Mouse (Mus musculus) MEL (cell line): ENCODE data around the gene Lpar3. TPM values are rescaled to one million over a fixed set of nuclear protein-coding genes. Genes with fewer than 3 reads are reported as not detected.
A peak's percentile ranks its signal among the peaks of the same experiment; 100 is the strongest.

Experiments
- DNase-seq: peaks from one replicate; pipeline ENCODE4 v3.0.0; 2011; ENCODE audit warnings: low read depth, low spot score
- H3K27ac ChIP-seq: 2 replicates; pipeline ENCODE4 v1.5.1; 2012; ENCODE audit warnings: low read depth, mild to moderate bottlenecking, control low read depth, low read length, moderate library complexity; ENCODE audit not compliant: control insufficient read depth
- H3K27me3 ChIP-seq, 2 experiments: fragments of 150-350 bp in 1 of 2; sonication (generic) in 1 of 2; 2 replicates each; pipeline ENCODE4 v1.6.1; 2012; ENCODE audit warnings: low read length in 2 of 2, mild to moderate bottlenecking in 2 of 2, improper control_type of control experiment in 1 of 2, moderate library complexity in 1 of 2; ENCODE audit not compliant: insufficient read depth in 2 of 2, control insufficient read depth in 1 of 2
- H3K36me3 ChIP-seq, 2 experiments: 2 replicates each; pipeline ENCODE4 v1.6.1; 2012 to 2014; ENCODE audit warnings: low read length in 2 of 2, improper control_type of control experiment in 1 of 2, inconsistent platforms in 1 of 2, mild to moderate bottlenecking in 1 of 2; ENCODE audit not compliant: insufficient read depth in 2 of 2, control insufficient read depth in 1 of 2
- H3K4me1 ChIP-seq, 2 experiments: fragments of 150-350 bp in 1 of 2; sonication (generic) in 1 of 2; 2 replicates each; pipeline ENCODE4 v1.6.1; 2012; ENCODE audit warnings: low read length in 2 of 2, improper control_type of control experiment in 1 of 2, mild to moderate bottlenecking in 1 of 2; ENCODE audit not compliant: insufficient read depth in 2 of 2, control insufficient read depth in 1 of 2
- H3K4me3 ChIP-seq, 2 experiments: fragments of 150-350 bp in 1 of 2; sonication (generic) in 1 of 2; 2 replicates each; pipeline ENCODE4 v1.5.1; 2012; ENCODE audit warnings: low read depth in 2 of 2, low read length in 2 of 2, mild to moderate bottlenecking in 2 of 2, moderate library complexity in 2 of 2, control low read depth in 1 of 2, improper control_type of control experiment in 1 of 2; ENCODE audit not compliant: control insufficient read depth in 1 of 2, insufficient read depth in 1 of 2
- H3K79me2 ChIP-seq: 2 replicates; pipeline ENCODE4 v1.6.1; 2012; ENCODE audit warnings: mild to moderate bottlenecking, low read length, moderate library complexity; ENCODE audit not compliant: control insufficient read depth, poor library complexity, insufficient read depth
- H3K9ac ChIP-seq: 2 replicates; pipeline ENCODE4 v1.6.1; 2012; ENCODE audit warnings: low read depth, mild to moderate bottlenecking, control low read depth, low read length, moderate library complexity; ENCODE audit not compliant: control insufficient read depth, poor library complexity, severe bottlenecking
- H3K9me3 ChIP-seq: fragments of 150-350 bp; sonication (generic); replicated peaks from 2 replicates; pipeline ENCODE4 v1.6.1; 2012; ENCODE audit warnings: mild to moderate bottlenecking, low read length, improper control_type of control experiment, moderate library complexity; ENCODE audit not compliant: insufficient read depth
- BHLHE40 ChIP-seq: IDR thresholded peaks from 2 replicates; pipeline ENCODE4 v1.6.1; 2012; ENCODE audit warnings: low read depth, mild to moderate bottlenecking, inconsistent platforms, low read length, improper control_type of control experiment, borderline replicate concordance
- CHD1 ChIP-seq: IDR thresholded peaks from 2 replicates; pipeline ENCODE4 v1.6.1; 2012; ENCODE audit warnings: low read depth, mild to moderate bottlenecking, inconsistent platforms, low read length, improper control_type of control experiment
- CHD2 ChIP-seq: IDR thresholded peaks from 2 replicates; pipeline ENCODE4 v1.6.1; 2011; ENCODE audit warnings: low read length, improper control_type of control experiment
- CTCF ChIP-seq, 3 experiments: IDR thresholded peaks in 2 of 3; conservative IDR thresholded peaks in 1 of 3; 2 replicates each; pipeline ENCODE4 v1.5.1; 2011 to 2012; ENCODE audit warnings: low read length in 3 of 3, low read depth in 2 of 3, mild to moderate bottlenecking in 2 of 3, improper control_type of control experiment in 1 of 3, inconsistent platforms in 1 of 3, mixed read lengths in 1 of 3, moderate library complexity in 1 of 3; ENCODE audit not compliant: control insufficient read depth in 1 of 3, insufficient read depth in 1 of 3, poor library complexity in 1 of 3, severe bottlenecking in 1 of 3
- EP300 ChIP-seq, 2 experiments: IDR thresholded peaks; 2 replicates each; pipeline ENCODE4 v1.6.1; 2011; ENCODE audit warnings: improper control_type of control experiment in 2 of 2, low read length in 2 of 2, low read depth in 1 of 2, mild to moderate bottlenecking in 1 of 2
- GABPA ChIP-seq: IDR thresholded peaks from 2 replicates; pipeline ENCODE4 v1.6.1; 2012; ENCODE audit warnings: low read depth, mild to moderate bottlenecking, inconsistent platforms, low read length, improper control_type of control experiment, moderate library complexity
- GATA1 ChIP-seq: IDR thresholded peaks from 2 replicates; pipeline ENCODE4 v1.6.1; 2011; ENCODE audit warnings: low read depth, low read length, improper control_type of control experiment
- HCFC1 ChIP-seq: IDR thresholded peaks from 2 replicates; pipeline ENCODE4 v1.6.1; 2012; ENCODE audit warnings: low read depth, mild to moderate bottlenecking, inconsistent platforms, low read length, improper control_type of control experiment, moderate library complexity
- KAT2A ChIP-seq: conservative IDR thresholded peaks from 2 replicates; pipeline ENCODE4 v1.6.1; 2012; ENCODE audit warnings: low read depth, low read length, improper control_type of control experiment, inconsistent platforms
- MAFK ChIP-seq: IDR thresholded peaks from 2 replicates; pipeline ENCODE4 v1.6.1; 2011; ENCODE audit warnings: low read depth, mild to moderate bottlenecking, low read length, improper control_type of control experiment, borderline replicate concordance
- MAX ChIP-seq: IDR thresholded peaks from 2 replicates; pipeline ENCODE4 v1.6.1; 2011; ENCODE audit warnings: low read length, improper control_type of control experiment
- MAZ ChIP-seq: IDR thresholded peaks from 2 replicates; pipeline ENCODE4 v1.6.1; 2012; ENCODE audit warnings: low read depth, mild to moderate bottlenecking, inconsistent platforms, low read length, improper control_type of control experiment
- MYC ChIP-seq: IDR thresholded peaks from 2 replicates; pipeline ENCODE4 v1.6.1; 2011; ENCODE audit warnings: low read depth, mild to moderate bottlenecking, low read length, improper control_type of control experiment, moderate library complexity
- NELFE ChIP-seq: IDR thresholded peaks from 2 replicates; pipeline ENCODE4 v1.6.1; 2011; ENCODE audit warnings: low read depth, low read length, improper control_type of control experiment
- NRF1 ChIP-seq: IDR thresholded peaks from 2 replicates; pipeline ENCODE4 v1.6.1; 2014; ENCODE audit warnings: low read depth, mild to moderate bottlenecking, inconsistent platforms, low read length, improper control_type of control experiment, moderate library complexity; ENCODE audit not compliant: poor library complexity, insufficient read depth, severe bottlenecking
- POLR2AphosphoS2 ChIP-seq: IDR thresholded peaks from 2 replicates; pipeline ENCODE4 v1.6.1; 2011; ENCODE audit warnings: low read length, improper control_type of control experiment
- SIN3A ChIP-seq: IDR thresholded peaks from 2 replicates; pipeline ENCODE4 v1.6.1; 2012; ENCODE audit warnings: low read length, improper control_type of control experiment, inconsistent platforms
- ZNF384 ChIP-seq: IDR thresholded peaks from 2 replicates; pipeline ENCODE4 v1.6.1; 2012; ENCODE audit warnings: low read depth, mild to moderate bottlenecking, inconsistent platforms, low read length, improper control_type of control experiment
- polyA plus RNA-seq, 2 experiments: library from polyadenylated mRNA; stranded (reverse) in 1 of 2; unstranded in 1 of 2; fragments of >175 nt in 1 of 2; fragments of >200 nt in 1 of 2; gene quantifications; 2 replicates each; pipeline versions ENCODE4 v1.2.1 to v1.2.4; 2012; ENCODE audit warnings: low replicate concordance in 2 of 2, low read depth in 1 of 2; ENCODE audit not compliant: insufficient read length in 2 of 2, insufficient read depth in 1 of 2, missing spikeins in 1 of 2
- total RNA-seq: library from RNA; depleted of rRNA; stranded (reverse); fragments of 300-350 nt; gene quantifications from 2 replicates; pipeline ENCODE4 v1.2.3, GENCODE M21; 2012

Lpar3 gene
- total and polyA plus RNA-seq, 3 experiments, result not detected

DNA sequence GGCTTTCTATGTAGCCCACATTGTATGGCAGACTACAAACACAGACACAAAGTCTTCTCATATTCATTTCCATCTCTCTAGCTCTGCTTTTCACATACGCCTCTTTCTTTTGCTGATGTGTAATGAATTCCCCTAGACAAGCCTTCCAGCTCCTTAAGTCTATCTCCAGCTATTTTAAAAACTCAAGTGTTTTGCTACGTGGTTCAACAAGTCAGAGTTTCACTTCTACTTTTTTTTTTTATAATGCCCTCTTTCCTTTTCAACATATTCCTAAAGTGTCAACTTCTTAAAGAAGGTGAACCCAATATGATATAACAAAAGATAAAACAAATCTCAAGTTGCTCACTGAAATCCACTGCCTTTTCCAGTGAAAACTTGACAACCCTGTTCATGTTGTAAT is 8.8 kb upstream of the Lpar3 start:
- Histone ChIP-seq H3K4me1 (no peaks in the 10 kb centered on the region), H3K9ac (no peak overlapping the region), H3K36me3 (no peaks in the 10 kb centered on the region; a peak in 1 of 4 replicates), H3K4me3 (no peak overlapping the region), H3K79me2 (no peaks in the 10 kb centered on the region), H3K9me3 (no peaks in the 10 kb centered on the region), H3K27me3 (no peaks in the 10 kb centered on the region; a peak in 3 of 4 replicates)
- no peak for DNase-seq
- no peak for TF ChIP-seq CHD1
- TF ChIP-seq EP300 (IDR thresholded peaks at IDR 0.05; ENCODE audit: low read depth in 1 of 2, low read length in 2 of 2), result no peak
- no peak for TF ChIP-seq GABPA
- no peak for TF ChIP-seq POLR2AphosphoS2
- TF ChIP-seq MAFK, result no peak
- TF ChIP-seq SIN3A, result no peak
- no peak for TF ChIP-seq NRF1
- no peak for TF ChIP-seq CTCF (IDR thresholded peaks at IDR 0.05 in 2 of 3, conservative IDR thresholded peaks at IDR 0.05 in 1 of 3; ENCODE audit: control insufficient read depth in 1 of 3, insufficient read depth in 1 of 3, low read depth in 2 of 3, low read length in 3 of 3, poor library complexity in 1 of 3, severe bottlenecking in 1 of 3)
- TF ChIP-seq MAZ, result no peak
- no peak for TF ChIP-seq HCFC1
- TF ChIP-seq MYC, result no peak
- no peak for TF ChIP-seq BHLHE40
- no peak for TF ChIP-seq CHD2
- no peak for TF ChIP-seq ZNF384
- TF ChIP-seq MAX, result no peak
- no peak for TF ChIP-seq NELFE
- TF ChIP-seq, all 39 proteins: peak for 0
- no peak overlapping the region for H3K27ac ChIP-seq

DNA sequence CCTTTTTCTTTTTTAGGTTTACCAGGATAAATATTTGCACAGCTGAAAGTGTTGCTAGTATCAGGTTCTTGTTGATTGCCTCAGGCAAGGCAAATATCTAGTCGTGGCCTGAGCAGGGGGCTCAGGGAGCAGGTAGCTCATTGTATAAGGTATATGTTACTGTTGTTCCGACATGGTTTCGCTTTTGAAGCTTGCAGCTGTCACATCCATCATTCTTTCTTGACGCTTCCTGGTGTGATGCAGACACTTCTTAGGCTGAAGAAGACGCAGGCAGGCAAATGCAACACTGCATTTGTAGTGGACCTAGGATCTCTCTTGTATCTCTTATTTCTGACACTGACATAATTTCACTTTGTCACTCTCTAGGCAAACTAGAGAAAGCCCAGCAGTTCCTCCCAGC is 7.4 kb upstream of the Lpar3 start:
- Histone ChIP-seq H3K4me3 (no peak overlapping the region), H3K27ac (no peak overlapping the region), H3K4me1 (no peaks in the 10 kb centered on the region), H3K27me3 (no peaks in the 10 kb centered on the region; a peak in 3 of 4 replicates), H3K36me3 (no peaks in the 10 kb centered on the region; a peak in 1 of 4 replicates), H3K9ac (no peak overlapping the region), H3K79me2 (no peaks in the 10 kb centered on the region), H3K9me3 (no peaks in the 10 kb centered on the region)
- TF ChIP-seq KAT2A, result no peak
- DNase-seq, result no peak

DNA sequence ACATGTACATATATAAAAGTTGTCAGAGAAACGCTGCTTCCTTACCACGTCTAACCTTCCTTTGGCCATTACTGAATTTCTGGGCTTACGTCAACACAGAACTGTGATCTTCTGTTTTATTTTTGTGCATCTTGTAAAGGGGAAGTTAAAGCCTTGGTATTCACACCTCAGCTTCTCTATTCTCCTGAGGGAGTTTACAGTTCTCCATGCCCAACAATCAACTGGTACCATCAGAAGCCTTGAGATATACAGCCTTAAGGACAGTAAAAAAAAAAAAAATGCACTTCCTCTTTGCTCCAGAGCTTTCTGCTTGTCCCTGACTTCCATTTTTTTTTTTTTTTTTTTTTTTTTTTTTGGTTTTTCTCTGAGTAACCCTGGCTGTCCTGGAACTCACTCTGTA is 4.2 kb upstream of the Lpar3 start:
- Histone ChIP-seq H3K79me2 (no peaks in the 10 kb centered on the region), H3K9ac (no peak overlapping the region), H3K36me3 (no peaks in the 10 kb centered on the region; a peak in 1 of 4 replicates), H3K9me3 (no peaks in the 10 kb centered on the region)
- peak in 1 of 2 experiments; percentile 51; a peak in 2 of 4 replicates for TF ChIP-seq EP300 (IDR thresholded peaks at IDR 0.05; ENCODE audit: low read depth in 1 of 2, low read length in 2 of 2)
- TF ChIP-seq ZNF384, result peak; percentile 96
- no peak for TF ChIP-seq BHLHE40
- TF ChIP-seq GATA1, result peak; percentile 36
- TF ChIP-seq, all 39 proteins: peak for 3
- Histone ChIP-seq H3K4me3 (no peak overlapping the region), H3K27ac (no peak overlapping the region), H3K4me1 (no peaks in the 10 kb centered on the region), H3K27me3 (no peaks in the 10 kb centered on the region; a peak in 2 of 4 replicates)
- peak; percentile 62 for DNase-seq
